Mouse (Mus musculus): ENCODE data around the gene Prkaa1. TPM values are rescaled to one million over a fixed set of nuclear protein-coding genes. Genes with fewer than 3 reads are reported as not detected.
A peak's percentile ranks its signal among the peaks of the same experiment; 100 is the strongest.

Gene Prkaa1
- polyA plus RNA-seq (2016; fragmentation: Nextera tagmentation; extraction: Ambion mirVana): 21.3 and 22.3 TPM in 2 replicates

- peak within 1 kb of the TSS; percentile 98 for H3K9ac ChIP-seq
- H3K4me2 ChIP-seq: peak within 1 kb of the TSS; percentile 83
- no peaks in the 10 kb centered on the region for H3K9me3 ChIP-seq (replicated peaks)
- H3K4me3 ChIP-seq: peak within 1 kb of the TSS; percentile 97
- under 1% methylated on average over 49 of the region's 80 CpGs for WGBS (ENCODE audit: insufficient replicate concordance)
- H3K27ac ChIP-seq: peak within 1 kb of the TSS; percentile 96
- H3K4me1 ChIP-seq: peaks cover 68% of the 10 kb centered on the region
- peaks cover 15% of the 10 kb centered on the region for H3K36me3 ChIP-seq
- H3K27me3 ChIP-seq (replicated peaks): no peaks in the 10 kb centered on the region
- peak; percentile 80 for ATAC-seq
Measured at GRCm38 (mm10) chr15:5143361-5144020, at the start of gene Prkaa1. Prkaa1 (plus strand) TSS chr15:5143861.

DNA sequence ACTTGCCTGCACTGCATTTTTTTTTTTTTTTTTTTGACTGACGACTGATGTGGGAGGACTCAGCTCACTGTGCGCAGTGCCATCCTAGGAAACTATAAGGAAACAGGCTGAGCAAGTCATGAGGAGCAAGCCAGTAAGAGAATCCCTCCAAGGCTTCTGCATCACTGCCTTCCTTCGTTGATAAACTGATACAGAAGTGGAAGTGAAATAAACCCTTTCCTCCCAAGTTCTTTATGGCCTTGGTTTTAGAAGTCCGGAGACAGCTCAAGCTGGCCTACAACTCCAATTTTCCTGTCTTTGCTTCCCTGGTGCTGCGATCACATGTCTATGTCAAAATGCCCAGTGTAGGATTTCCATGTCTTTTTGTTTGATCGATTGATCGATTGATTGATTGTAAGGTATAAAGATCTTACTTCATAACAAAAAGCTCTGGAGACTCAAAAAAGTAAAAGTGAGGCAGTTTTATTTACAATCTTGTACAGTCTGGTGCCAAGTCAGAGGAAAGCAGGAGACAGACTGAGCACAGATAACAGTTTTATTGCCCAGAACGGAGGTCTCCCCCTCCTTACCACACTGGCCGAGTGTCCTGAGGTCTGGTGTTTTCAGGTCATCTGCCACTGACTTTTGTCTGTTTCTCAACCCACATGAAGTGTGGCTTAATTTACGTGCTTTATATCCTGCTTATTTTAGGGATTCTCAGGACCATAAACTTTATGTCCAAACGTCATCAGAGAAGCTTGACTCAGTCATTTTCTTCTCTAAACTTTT lies 47.9 kb upstream of the Prkaa1 start:
- peaks cover 6% of the 10 kb centered on the region; the same call in 1 of the 2 replicates for H3K4me1 ChIP-seq
- H3K9ac ChIP-seq: no peak overlapping the region
- peaks cover 9% of the 10 kb centered on the region; the same call in 1 of the 2 replicates for H3K27me3 ChIP-seq (replicated peaks)
- H3K36me3 ChIP-seq: no peaks in the 10 kb centered on the region
- no peak overlapping the region for H3K4me3 ChIP-seq
- ATAC-seq: no peak
- H3K27ac ChIP-seq: no peak overlapping the region
- H3K4me2 ChIP-seq: no peak overlapping the region
- no peaks in the 10 kb centered on the region for H3K9me3 ChIP-seq (replicated peaks)
- WGBS (ENCODE audit: insufficient replicate concordance): 67% methylated on average over 11 of the region's 11 CpGs

DNA sequence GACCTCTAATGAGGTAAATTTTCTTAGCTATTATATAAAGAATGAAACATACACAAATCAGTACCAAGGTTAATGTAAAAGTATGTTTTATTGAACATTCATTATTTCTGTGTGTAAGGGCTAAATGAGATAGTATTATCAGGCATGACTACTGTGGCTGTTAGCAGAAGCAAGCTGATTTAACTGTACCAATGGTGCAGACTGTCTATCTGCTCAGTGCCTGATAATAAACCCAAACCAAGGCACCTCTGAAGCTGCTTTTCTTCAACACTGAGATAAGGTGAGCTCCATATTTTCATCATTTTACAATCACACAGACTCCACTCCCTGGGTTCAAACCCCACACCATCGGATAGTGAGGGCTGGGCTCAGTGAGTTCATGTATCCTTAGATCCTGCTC lies 46.3 kb upstream of the Prkaa1 start:
- no peaks in the 10 kb centered on the region for H3K36me3 ChIP-seq
- H3K4me3 ChIP-seq: no peak overlapping the region
- H3K27ac ChIP-seq: no peak overlapping the region
- 54% methylated on average over 1 of the region's 1 CpGs for WGBS (ENCODE audit: insufficient replicate concordance)
- H3K4me2 ChIP-seq: no peak overlapping the region
- peaks cover 6% of the 10 kb centered on the region; the same call in 1 of the 2 replicates for H3K4me1 ChIP-seq
- H3K9me3 ChIP-seq (replicated peaks): no peaks in the 10 kb centered on the region
- H3K27me3 ChIP-seq (replicated peaks): peaks cover 9% of the 10 kb centered on the region; the same call in 1 of the 2 replicates
- peak; percentile 85 for ATAC-seq
- no peak overlapping the region for H3K9ac ChIP-seq

- Histone ChIP-seq H3K36me3 (no peaks in the 10 kb centered on the region), H3K4me3 (no peak overlapping the region), H3K4me2 (no peak overlapping the region), H3K9me3 (replicated peaks) (no peaks in the 10 kb centered on the region), H3K9ac (no peak overlapping the region), H3K4me1 (peaks cover 6% of the 10 kb centered on the region; the same call in 1 of the 2 replicates), H3K27me3 (replicated peaks) (peaks cover 13% of the 10 kb centered on the region; the same call in 1 of the 2 replicates), H3K27ac (no peak overlapping the region)
- 69% methylated on average over 4 of the region's 4 CpGs for WGBS (ENCODE audit: insufficient replicate concordance)
- ATAC-seq: no peak
Measured at GRCm38 (mm10) chr15:5102312-5102711, 41.3 kb upstream of the Prkaa1 start.

DNA sequence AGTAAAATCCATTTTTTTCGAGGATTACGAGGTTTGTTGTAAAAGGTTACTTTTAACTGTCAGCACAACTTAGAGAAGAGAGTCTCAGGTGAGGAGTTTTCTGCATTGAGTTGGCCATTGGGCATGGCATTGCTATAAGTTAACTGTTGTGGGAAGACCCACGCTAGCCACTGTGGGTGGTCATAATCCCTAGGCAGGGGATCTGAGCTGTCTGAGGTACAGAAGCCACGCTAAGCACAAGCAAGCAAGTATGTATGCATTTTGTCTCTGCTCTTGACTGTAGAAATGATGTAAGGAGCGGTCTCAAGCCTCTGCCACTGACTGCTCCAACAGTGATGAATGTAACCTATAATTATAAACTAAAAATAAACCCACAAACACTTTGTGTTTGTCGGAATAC lies 37.8 kb upstream of the Prkaa1 start:
- WGBS (ENCODE audit: insufficient replicate concordance): 66% methylated on average over 6 of the region's 6 CpGs
- Histone ChIP-seq H3K9ac (no peak overlapping the region), H3K27ac (no peak overlapping the region), H3K9me3 (replicated peaks) (no peaks in the 10 kb centered on the region), H3K36me3 (no peaks in the 10 kb centered on the region), H3K4me3 (no peak overlapping the region), H3K27me3 (replicated peaks) (peaks cover 31% of the 10 kb centered on the region), H3K4me1 (peaks cover 7% of the 10 kb centered on the region; the same call in 1 of the 2 replicates), H3K4me2 (no peak overlapping the region)
- no peak for ATAC-seq

DNA sequence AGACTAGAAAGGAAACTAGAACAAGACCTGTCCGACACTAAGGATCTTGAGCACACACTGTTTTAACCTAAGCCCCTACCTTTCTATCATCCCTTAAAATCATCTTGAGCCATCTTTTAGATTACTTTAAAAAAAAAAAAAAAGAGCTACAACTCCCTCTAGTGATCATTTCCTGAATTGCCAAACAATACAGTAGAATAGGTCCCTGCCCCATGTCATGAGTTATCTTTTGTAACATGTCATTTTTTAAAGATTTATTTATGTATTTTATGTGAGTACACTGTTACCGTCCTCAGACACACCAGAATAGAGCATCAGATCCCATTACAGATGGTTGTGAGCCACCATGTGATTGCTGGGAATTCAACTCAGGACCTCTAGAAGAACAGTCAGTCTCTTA lies 37.4 kb upstream of the Prkaa1 start:
- Histone ChIP-seq H3K4me2 (no peak overlapping the region), H3K9ac (no peak overlapping the region), H3K36me3 (no peaks in the 10 kb centered on the region), H3K27ac (no peak overlapping the region), H3K27me3 (replicated peaks) (peaks cover 31% of the 10 kb centered on the region), H3K4me1 (peaks cover 7% of the 10 kb centered on the region; the same call in 1 of the 2 replicates), H3K9me3 (replicated peaks) (no peaks in the 10 kb centered on the region), H3K4me3 (no peak overlapping the region)
- ATAC-seq: no peak
- WGBS (ENCODE audit: insufficient replicate concordance): 34% methylated on average over 2 of the region's 2 CpGs

DNA sequence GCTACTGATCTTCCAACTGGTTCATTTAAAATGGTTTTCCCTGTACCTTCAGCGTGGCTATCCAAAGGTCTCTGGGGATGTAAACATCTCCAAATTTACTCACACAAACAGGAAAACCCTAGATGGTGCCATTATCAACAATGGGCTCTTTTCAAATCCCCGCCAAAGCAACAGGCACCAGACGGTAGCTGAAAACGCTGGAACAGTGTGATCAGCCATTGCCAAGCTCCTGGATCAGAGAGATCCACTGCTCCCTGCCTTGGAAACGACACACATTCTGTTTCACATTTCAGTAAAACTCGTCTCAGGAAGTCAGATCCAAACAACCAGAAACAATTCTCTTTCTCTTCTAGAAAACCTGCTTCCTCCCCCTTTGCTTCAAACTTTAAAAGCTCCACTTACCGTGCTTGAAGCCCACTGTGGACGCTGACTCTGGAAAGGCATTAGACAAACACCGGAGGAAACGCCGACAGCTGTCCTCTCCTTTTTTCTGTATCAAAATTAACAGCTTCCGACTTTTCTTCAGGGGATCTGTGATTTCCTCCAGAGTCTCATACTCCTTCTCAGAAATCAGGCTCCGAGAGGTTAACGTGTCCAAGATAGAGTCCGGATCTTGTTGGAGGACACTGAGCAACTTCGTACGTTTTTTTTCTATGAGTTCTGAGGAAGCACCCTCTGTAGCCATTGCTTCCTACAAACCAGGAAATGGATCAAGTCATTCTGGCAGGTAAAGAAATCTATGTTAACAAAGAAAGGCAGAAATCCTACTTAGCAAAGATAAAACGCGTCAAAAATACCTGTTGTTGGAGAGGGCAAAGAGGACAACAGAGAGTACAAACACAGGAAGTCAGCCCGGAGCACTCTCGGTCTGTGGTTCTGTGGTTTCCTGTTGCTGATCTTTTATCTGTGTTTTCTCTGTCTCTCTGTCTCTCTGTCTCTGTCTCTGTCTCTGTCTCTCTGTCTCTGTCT lies 35.7 kb upstream of the Prkaa1 start, which contains the start of gene Card6:
TSS of gene Card6 (minus strand) at position 854 of the 969 bp plus-strand sequence.
- Histone ChIP-seq H3K4me2 (peak within 1 kb of the TSS; percentile 60), H3K27ac (no peak within 1 kb of the TSS), H3K9ac (peak within 1 kb of the TSS; percentile 5; the same call in 1 of the 2 replicates), H3K36me3 (no peaks in the 10 kb centered on the region), H3K27me3 (replicated peaks) (peaks cover 31% of the 10 kb centered on the region), H3K4me3 (peak within 1 kb of the TSS; percentile 32), H3K4me1 (peaks cover 16% of the 10 kb centered on the region), H3K9me3 (replicated peaks) (no peaks in the 10 kb centered on the region)
- ATAC-seq: no peak
- WGBS (ENCODE audit: insufficient replicate concordance): 11% methylated on average over 21 of the region's 21 CpGs

DNA sequence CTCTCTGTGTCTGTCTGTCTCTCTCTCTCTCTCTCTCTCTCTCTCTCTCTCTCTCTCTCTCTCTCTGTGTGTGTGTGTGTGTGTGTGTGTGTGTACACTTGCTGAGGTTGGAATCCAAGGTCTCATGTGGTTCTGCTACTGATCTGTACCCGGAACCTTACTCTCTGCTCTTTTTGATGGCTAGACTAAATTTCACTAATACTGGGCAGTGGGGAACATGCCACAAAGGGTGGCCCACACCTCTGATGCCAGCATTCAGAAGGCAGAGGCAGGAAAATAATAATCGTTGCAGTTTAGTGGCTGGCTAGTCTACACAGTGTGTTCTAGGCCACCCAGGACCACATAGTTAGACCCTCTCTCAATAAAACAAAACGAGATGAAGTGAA lies 35.0 kb upstream of the Prkaa1 start:
- ATAC-seq: no peak
- WGBS (ENCODE audit: insufficient replicate concordance): 47% methylated on average over 3 of the region's 3 CpGs
- H3K4me1 ChIP-seq: peaks cover 22% of the 10 kb centered on the region

DNA sequence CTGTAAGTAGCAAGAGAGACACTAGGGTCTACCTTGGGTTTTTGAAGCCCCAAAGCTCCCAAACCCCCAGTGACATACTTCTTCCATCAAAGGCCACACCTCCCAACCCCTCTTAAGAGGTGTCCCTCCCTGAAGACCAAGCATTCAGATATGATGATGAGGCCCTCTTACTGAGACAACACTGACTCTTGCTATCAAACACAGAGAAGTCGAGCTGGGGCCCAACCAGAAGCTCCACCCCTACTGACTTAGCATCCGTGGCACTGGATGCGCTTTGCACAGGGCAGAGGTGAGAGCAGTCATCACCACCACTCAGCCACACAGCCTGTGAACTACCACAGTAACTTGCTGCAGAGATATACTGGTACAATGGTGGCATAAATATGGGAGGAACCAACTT lies 31.0 kb upstream of the Prkaa1 start:
- Histone ChIP-seq H3K4me2 (peak overlapping the region; percentile 41), H3K27me3 (replicated peaks) (peaks cover 25% of the 10 kb centered on the region), H3K27ac (peak overlapping the region; percentile 61), H3K9ac (0 out of 2 replicates have a peak overlapping the region, but pooled peaks have one; percentile 13), H3K4me1 (peaks cover 47% of the 10 kb centered on the region), H3K9me3 (replicated peaks) (no peaks in the 10 kb centered on the region), H3K4me3 (no peak overlapping the region), H3K36me3 (peaks cover 7% of the 10 kb centered on the region)
- WGBS (ENCODE audit: insufficient replicate concordance): 34% methylated on average over 3 of the region's 3 CpGs
- ATAC-seq: peak; percentile 57

More for the DNA sequence above, 35.0 kb upstream of the Prkaa1 start:
- H3K9me3 ChIP-seq (replicated peaks): no peaks in the 10 kb centered on the region
- H3K9ac ChIP-seq: no peak overlapping the region
- peak overlapping the region; percentile 60 for H3K4me2 ChIP-seq
- H3K27ac ChIP-seq: no peak overlapping the region
- H3K36me3 ChIP-seq: no peaks in the 10 kb centered on the region
- H3K27me3 ChIP-seq (replicated peaks): peaks cover 31% of the 10 kb centered on the region
- H3K4me3 ChIP-seq: peak overlapping the region; percentile 32; the same call in 1 of the 2 replicates

DNA sequence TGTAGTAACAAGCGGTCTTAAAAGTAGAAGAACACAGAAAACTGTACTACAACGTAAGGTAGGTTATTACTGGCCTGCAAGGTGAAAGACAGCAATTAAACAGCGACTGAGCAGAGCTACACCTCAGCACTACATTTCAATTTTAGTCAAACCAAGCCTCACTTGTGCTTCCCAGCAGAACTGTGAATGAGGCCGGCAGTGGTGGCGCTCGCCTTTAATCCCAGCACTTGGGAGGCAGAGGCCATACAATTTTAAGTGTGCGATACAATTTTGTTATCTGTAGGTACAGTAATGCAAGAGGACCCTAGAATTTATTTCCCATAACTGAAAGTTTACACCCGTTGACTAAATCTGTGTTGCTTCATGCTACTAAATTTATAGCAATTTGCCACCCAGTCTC lies 28.5 kb upstream of the Prkaa1 start:
- Histone ChIP-seq H3K4me3 (peak overlapping the region; percentile 86), H3K4me1 (peaks cover 64% of the 10 kb centered on the region)
- WGBS (ENCODE audit: insufficient replicate concordance): 57% methylated on average over 8 of the region's 8 CpGs

More for the DNA sequence above, 28.5 kb upstream of the Prkaa1 start:
- Histone ChIP-seq H3K27me3 (replicated peaks) (peaks cover 4% of the 10 kb centered on the region), H3K36me3 (peaks cover 32% of the 10 kb centered on the region), H3K4me2 (peak overlapping the region; percentile 87), H3K9me3 (replicated peaks) (no peaks in the 10 kb centered on the region), H3K27ac (peak overlapping the region; percentile 87), H3K9ac (peak overlapping the region; percentile 77)
- ATAC-seq: no peak
